Mouse (Mus musculus): ENCODE results near the gene Wnt2b.

DNA sequence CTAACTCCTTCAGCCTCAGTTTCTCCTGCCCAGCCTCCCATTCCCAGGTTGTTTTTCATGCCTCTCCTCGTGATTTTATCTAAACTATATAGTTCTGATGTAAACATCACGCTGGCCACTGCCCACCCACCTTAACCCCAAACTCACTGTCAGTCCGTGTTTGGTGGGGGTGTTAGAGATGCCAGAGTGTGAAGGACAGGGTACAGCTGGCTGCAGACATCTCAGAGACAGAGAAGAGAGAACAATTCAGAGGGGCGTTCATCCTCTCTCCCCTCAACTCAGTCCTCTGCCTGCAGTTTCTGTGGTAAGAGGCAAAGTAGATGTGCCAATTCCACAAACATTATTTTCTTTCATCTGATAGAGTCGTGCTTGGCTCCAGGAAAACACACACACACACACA is 1.1 kb upstream of the Wnt2b start:
- no peak for TF ChIP-seq CTCF (IDR thresholded peaks at IDR 0.05; ENCODE audit: low read depth, low read length)
- no peak for TF ChIP-seq POLR2A (IDR thresholded peaks at IDR 0.05; ENCODE audit: borderline replicate concordance, low read depth, low read length)
